In the genomic region with DNA sequence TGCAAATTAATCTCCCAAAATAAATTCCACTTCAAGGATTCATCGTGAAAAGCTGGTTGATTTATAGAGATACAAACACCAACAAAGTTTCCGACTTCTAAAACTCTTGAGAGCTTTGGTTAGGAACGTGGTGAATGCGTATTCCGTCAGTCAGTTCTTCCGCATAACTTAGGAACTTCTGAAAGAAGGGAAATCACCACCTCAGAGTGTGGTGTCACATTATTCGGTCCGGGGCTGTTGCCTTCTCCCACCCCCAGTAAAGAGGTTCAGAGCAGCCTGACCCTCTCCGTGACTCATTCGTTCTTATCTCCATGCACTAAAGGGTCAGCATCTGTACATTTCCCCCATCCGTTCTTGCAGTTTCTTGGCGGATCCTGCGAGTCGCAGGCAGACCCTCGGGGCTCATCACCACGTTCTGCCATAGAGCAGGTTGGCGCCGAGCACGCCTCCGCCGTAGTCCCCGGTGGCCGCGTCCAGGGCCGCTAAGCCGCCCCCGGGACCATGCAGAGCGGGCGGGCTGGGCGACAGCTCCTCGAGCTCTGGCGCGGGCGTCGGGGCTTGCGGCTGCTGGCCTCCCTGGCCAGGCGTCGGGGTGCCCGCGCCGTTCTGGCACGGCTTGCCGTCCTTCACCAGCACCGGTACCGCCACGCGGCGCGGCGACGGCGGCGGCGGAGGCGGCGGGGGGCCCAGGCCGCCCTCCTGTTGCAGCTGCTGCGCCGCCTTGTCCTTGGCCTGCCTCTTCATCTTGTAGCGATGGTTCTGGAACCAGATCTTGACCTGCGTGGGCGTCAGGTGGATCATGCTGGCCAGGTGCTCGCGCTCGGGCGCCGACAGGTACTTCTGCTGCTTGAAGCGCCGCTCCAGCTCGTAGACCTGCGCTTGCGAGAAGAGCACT, we compare ENCODE assay signal across 9 mouse cellular contexts. TPM values are rescaled to one million over a fixed set of nuclear protein-coding genes. Genes with fewer than 3 reads are reported as not detected.
DNase-seq lines count a peak whose midpoint lies in the region; ATAC-seq and TF ChIP-seq lines count a peak whose summit lies in the region.
"Had no signal": no experiment of that assay in that cellular context is flagged by ENCODE, and none has a peak within 500 bp of the region (broad histone marks: within the 10 kb centered on the region; RNA-seq: fewer than 3 reads in every experiment).

No protein-coding gene starts in this region.

- peak; percentile 64 for ATAC-seq in intestine, embryonic 15.5 days
- ATAC-seq in liver, postnatal 0 days: peak; percentile 23; the same call in 1 of the 2 replicates
- peak; percentile 35; the same call in 1 of the 2 replicates for ATAC-seq in neural tube, embryonic 15.5 days (ENCODE audit: low FRiP score)

- peak; percentile 9 to 30 for DNase-seq in cerebellum, postnatal 14 days
- no peak for DNase-seq in cerebellum, adult 11 months
- DNase-seq in adrenal gland, adult 8-10 months: peak; percentile 2
- peak; percentile 46 for DNase-seq in forelimb bud, embryonic 11.5 days (ENCODE audit: low read depth, low spot score)
- DNase-seq in liver, postnatal 0 days: peak; percentile 30
- DNase-seq in MN1 (ENCODE audit: low spot score): no peak

- H3K27ac ChIP-seq in intestine, embryonic 15.5 days: no peak overlapping the region
- no peak overlapping the region for H3K27ac ChIP-seq in liver, postnatal 0 days (ENCODE audit: low read depth)
- no peak overlapping the region for H3K27ac ChIP-seq in neural tube, embryonic 15.5 days (replicated peaks)

- peaks cover 47% of the 10 kb centered on the region for H3K27me3 ChIP-seq in intestine, embryonic 15.5 days (replicated peaks)
- peaks cover 66% of the 10 kb centered on the region for H3K27me3 ChIP-seq in liver, postnatal 0 days (ENCODE audit: insufficient read depth, low read length)
- peaks cover 78% of the 10 kb centered on the region for H3K27me3 ChIP-seq in neural tube, embryonic 15.5 days (replicated peaks)

- TF ChIP-seq EP300 in liver, postnatal 0 days (IDR thresholded peaks at IDR 0.05; ENCODE audit: low read depth): no peak

- WGBS in intestine, embryonic 15.5 days: 1% methylated on average over 72 of the region's 72 CpGs
- WGBS in liver, postnatal 0 days (ENCODE audit: insufficient replicate concordance): 1% methylated on average over 61 of the region's 72 CpGs
- 2% methylated on average over 59 of the region's 72 CpGs for WGBS in neural tube, embryonic 15.5 days

- TF ChIP-seq CTCF in liver, postnatal 0 days (IDR thresholded peaks at IDR 0.05; ENCODE audit: low read depth): no peak

- no peaks in the 10 kb centered on the region for H3K9me3 ChIP-seq in intestine, embryonic 15.5 days
- no peaks in the 10 kb centered on the region for H3K9me3 ChIP-seq in liver, postnatal 0 days (ENCODE audit: low read length)
- no peaks in the 10 kb centered on the region for H3K9me3 ChIP-seq in neural tube, embryonic 15.5 days (replicated peaks)

- H3K4me2 ChIP-seq in intestine, embryonic 15.5 days (replicated peaks): peak overlapping the region; percentile 80
- H3K4me2 ChIP-seq in liver, postnatal 0 days (ENCODE audit: low read depth, low read length): peak overlapping the region; percentile 66; the same call in 1 of the 2 replicates
- peak overlapping the region; percentile 52 for H3K4me2 ChIP-seq in neural tube, embryonic 15.5 days

- no peaks in the 10 kb centered on the region for H3K36me3 ChIP-seq in intestine, embryonic 15.5 days
- no peaks in the 10 kb centered on the region for H3K36me3 ChIP-seq in liver, postnatal 0 days (replicated peaks; ENCODE audit: insufficient read depth, low read length)
- H3K36me3 ChIP-seq in neural tube, embryonic 15.5 days: no peaks in the 10 kb centered on the region

- peaks cover 19% of the 10 kb centered on the region for H3K4me1 ChIP-seq in intestine, embryonic 15.5 days (replicated peaks)
- H3K4me1 ChIP-seq in liver, postnatal 0 days (ENCODE audit: insufficient read depth): peaks cover 5% of the 10 kb centered on the region; the same call in 1 of the 2 replicates
- H3K4me1 ChIP-seq in neural tube, embryonic 15.5 days: peaks cover 20% of the 10 kb centered on the region

- H3K9ac ChIP-seq in intestine, embryonic 15.5 days: no peak overlapping the region
- no peak overlapping the region for H3K9ac ChIP-seq in liver, postnatal 0 days (replicated peaks)
- no peak overlapping the region for H3K9ac ChIP-seq in neural tube, embryonic 15.5 days (replicated peaks)

- H3K4me3 ChIP-seq in intestine, embryonic 15.5 days (replicated peaks): peak overlapping the region; percentile 43
- peak overlapping the region; percentile 43; the same call in 1 of the 2 replicates for H3K4me3 ChIP-seq in liver, postnatal 0 days (ENCODE audit: low read depth, low read length)
- H3K4me3 ChIP-seq in neural tube, embryonic 15.5 days (replicated peaks): peak overlapping the region; percentile 32

RNA-seq across cellular contexts. Expression of a gene that starts 1.5 kb away (rescaled TPM):
- not detected for total RNA-seq in adrenal gland, adult 8-10 months (2022)
- polyA plus RNA-seq in intestine, embryonic 15.5 days (2015; fragmentation: Nextera tagmentation; extraction: Ambion mirVana): not detected in 2 replicates
- not detected in 2 replicates for polyA plus RNA-seq in liver, postnatal 0 days (2015; fragmentation: Nextera tagmentation; extraction: Ambion mirVana)
- polyA plus RNA-seq in neural tube, embryonic 15.5 days (2015; fragmentation: Nextera tagmentation; extraction: Ambion mirVana): not detected in 2 replicates
- polyA plus RNA-seq: C2C12 had no signal

Comparison
In these comparisons a context has a peak if more than half of its experiments do, and no peak if none do; other contexts are left out.
1. DNase-seq: peak in cerebellum, postnatal 14 days (2 of 2), adrenal gland, adult 8-10 months (single experiment), forelimb bud, embryonic 11.5 days (single experiment) and liver, postnatal 0 days (single experiment); none in cerebellum, adult 11 months (single experiment) and MN1 (single experiment).
2. Peak in every context shown above with its lines, with median percentiles within 50 percentile points of each other: ATAC-seq, H3K4me2 ChIP-seq and H3K4me3 ChIP-seq.